Mouse (Mus musculus) thymus, postnatal 10 days (tissue): ENCODE measurements around the gene Cel.

ENCODE experiments used
- DNase-seq, 2 experiments: peaks; one replicate each; pipeline ENCODE4 v3.0.0; 2021; ENCODE audit warnings: low spot score in 2 of 2

Gene Cel

GRCm38 (mm10) chr2:28537634-28537920 lies 25.6 kb downstream of the Cel start:
- no peak for DNase-seq

GRCm38 (mm10) chr2:28536766-28537633 lies 26.2 kb downstream of the Cel start:
- no peak for DNase-seq

GRCm38 (mm10) chr2:28536166-28536565 lies 27.0 kb downstream of the Cel start:
- DNase-seq, result no peak

- DNase-seq, result no peak
Measured at GRCm38 (mm10) chr2:28535650-28536049, 27.6 kb downstream of the Cel start.

GRCm38 (mm10) chr2:28535263-28535540 lies 28.0 kb downstream of the Cel start:
- no peak for DNase-seq

GRCm38 (mm10) chr2:28534436-28535262 lies 28.6 kb downstream of the Cel start:
- DNase-seq, result no peak

GRCm38 (mm10) chr2:28533901-28534435 lies 29.2 kb downstream of the Cel start:
- DNase-seq, result no peak

- peak; percentile 53 to 55 for DNase-seq
Measured at GRCm38 (mm10) chr2:28532938-28533771, 30.0 kb downstream of the Cel start.

GRCm38 (mm10) chr2:28530311-28530710 lies 32.9 kb downstream of the Cel start:
- no peak for DNase-seq

- no peak for DNase-seq
Measured at GRCm38 (mm10) chr2:28529856-28530255, 33.3 kb downstream of the Cel start.

- no peak for DNase-seq
Measured at GRCm38 (mm10) chr2:28528354-28528730, 34.9 kb downstream of the Cel start.

- DNase-seq, result no peak
Measured at GRCm38 (mm10) chr2:28527436-28528353, 35.5 kb downstream of the Cel start.

- no peak for DNase-seq
Measured at GRCm38 (mm10) chr2:28525943-28526876, 37.0 kb downstream of the Cel start.

GRCm38 (mm10) chr2:28525219-28525942 lies 37.8 kb downstream of the Cel start:
- no peak for DNase-seq

GRCm38 (mm10) chr2:28524406-28524805 lies 38.8 kb downstream of the Cel start:
- DNase-seq, result no peak

- no peak for DNase-seq
Measured at GRCm38 (mm10) chr2:28523643-28524117, 39.5 kb downstream of the Cel start.

GRCm38 (mm10) chr2:28522166-28522565 lies 41.0 kb downstream of the Cel start:
- DNase-seq, result no peak

- no peak for DNase-seq
Measured at GRCm38 (mm10) chr2:28521571-28522151, 41.5 kb downstream of the Cel start.

GRCm38 (mm10) chr2:28520581-28520980 lies 42.6 kb downstream of the Cel start:
- no peak for DNase-seq
